Mouse (Mus musculus) cortical plate, adult 2 months (tissue): ENCODE results near the gene Caskin1. TPM values are rescaled to one million over a fixed set of nuclear protein-coding genes. Genes with fewer than 3 reads are reported as not detected.

Experiments
- H3K27ac ChIP-seq: fragments of 200-500 bp; 2 replicates; pipeline ENCODE4 v1.5.1; 2012; ENCODE audit warnings: low read length, control low read depth, inconsistent platforms; ENCODE audit not compliant: insufficient read depth
- H3K4me1 ChIP-seq: fragments of 200-500 bp; 2 replicates; pipeline ENCODE4 v1.6.1; 2011; ENCODE audit warnings: low read length; ENCODE audit not compliant: control insufficient read depth, insufficient read depth
- H3K4me3 ChIP-seq: fragments of 200-500 bp; 2 replicates; pipeline ENCODE4 v1.5.1; 2011; ENCODE audit warnings: mild to moderate bottlenecking, low read length, control low read depth; ENCODE audit not compliant: insufficient read depth
- CTCF ChIP-seq: fragments of 200-500 bp; IDR thresholded peaks from 2 replicates; pipeline ENCODE4 v1.5.1; 2011; ENCODE audit warnings: mild to moderate bottlenecking, control low read depth, low read length; ENCODE audit not compliant: insufficient read depth; ENCODE audit errors: extremely low read depth
- POLR2A ChIP-seq: fragments of 200-500 bp; IDR thresholded peaks from 2 replicates; pipeline ENCODE4 v1.6.1; 2011; ENCODE audit warnings: mild to moderate bottlenecking, low read length, control low read depth; ENCODE audit not compliant: insufficient read depth; ENCODE audit errors: extremely low read depth
- polyA plus RNA-seq: library from polyadenylated mRNA; depleted of rRNA; stranded (reverse); fragments of >200 nt; gene quantifications from 2 replicates; pipeline ENCODE4 v1.2.3, GENCODE M21; 2012

Caskin1 gene
- polyA plus RNA-seq, 1 experiment = 106 TPM

DNA sequence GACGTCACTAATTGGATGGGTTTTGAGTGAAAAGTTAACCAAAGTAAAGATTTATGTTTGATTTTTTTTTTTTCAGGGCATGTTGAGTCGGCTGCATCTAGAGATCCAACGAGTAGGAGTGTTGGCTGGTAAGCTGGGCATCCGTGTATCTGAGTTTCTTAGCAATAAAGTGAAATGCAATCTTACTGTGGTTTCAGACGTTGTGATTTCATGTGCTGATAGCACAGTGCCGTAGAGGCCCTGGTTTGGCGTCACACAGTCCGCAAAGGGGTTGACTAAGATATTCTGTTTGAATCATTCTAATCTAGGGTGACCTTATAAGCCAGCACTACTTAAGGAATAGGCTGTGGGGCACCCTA, 40.1 kb downstream of the Caskin1 start:
- H3K4me3 ChIP-seq = peak overlapping the region; percentile 32
- peaks cover 10% of the 10 kb centered on the region for H3K4me1 ChIP-seq
- H3K27ac ChIP-seq = 0 out of 2 replicates have a peak overlapping the region, but pooled peaks have one; percentile 8
- TF ChIP-seq CTCF (no peak), POLR2A (no peak)

DNA sequence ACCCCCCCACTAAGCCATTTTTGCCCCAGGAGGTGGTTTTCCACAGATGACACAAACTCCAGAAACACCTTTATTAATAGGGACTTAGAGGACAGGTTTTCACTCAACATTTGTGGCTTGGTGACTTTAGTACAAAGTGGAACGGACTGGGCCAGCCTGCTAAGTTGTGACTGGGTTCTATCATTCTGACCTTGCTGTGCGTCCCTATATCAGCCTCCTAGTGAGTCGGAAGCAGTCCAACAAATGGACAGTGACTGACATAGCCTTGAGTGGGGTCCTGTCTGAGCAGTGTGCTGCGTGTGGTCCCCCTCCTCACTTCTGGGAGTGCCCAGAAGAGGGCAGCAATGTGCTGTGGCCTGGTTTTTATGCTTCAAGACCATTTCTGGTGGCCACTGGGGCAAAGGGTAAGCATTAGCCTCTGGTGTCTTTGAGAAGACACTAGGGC, 40.6 kb downstream of the Caskin1 start:
- Histone ChIP-seq H3K4me3 (peak overlapping the region; percentile 32), H3K4me1 (peaks cover 11% of the 10 kb centered on the region), H3K27ac (no peak overlapping the region)
- TF ChIP-seq CTCF (peak; percentile 76), POLR2A (no peak)

DNA sequence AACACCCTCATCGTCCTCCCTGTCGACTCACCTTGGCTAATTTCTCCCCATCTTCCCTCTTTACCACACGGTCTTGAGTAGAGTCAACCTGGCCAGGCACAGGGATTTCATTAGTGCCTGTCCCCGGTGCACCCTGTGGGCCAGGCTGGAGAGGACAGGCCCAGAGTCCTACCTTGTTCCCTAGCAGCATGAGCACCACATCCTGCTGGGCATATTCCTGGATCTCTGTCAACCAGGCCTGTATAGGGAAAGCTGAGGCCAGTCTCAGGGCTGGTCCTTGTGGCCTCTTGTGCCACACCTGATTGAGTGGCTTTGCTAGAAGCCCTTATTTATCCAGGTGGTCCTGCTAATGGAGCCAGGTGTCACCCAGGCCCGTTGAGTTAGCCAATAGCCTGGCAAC, 41.5 kb downstream of the Caskin1 start:
- Histone ChIP-seq H3K4me3 (peak overlapping the region; percentile 32; the same call in 1 of the 2 replicates), H3K27ac (no peak overlapping the region), H3K4me1 (peaks cover 12% of the 10 kb centered on the region)
- TF ChIP-seq CTCF (no peak), POLR2A (no peak)

DNA sequence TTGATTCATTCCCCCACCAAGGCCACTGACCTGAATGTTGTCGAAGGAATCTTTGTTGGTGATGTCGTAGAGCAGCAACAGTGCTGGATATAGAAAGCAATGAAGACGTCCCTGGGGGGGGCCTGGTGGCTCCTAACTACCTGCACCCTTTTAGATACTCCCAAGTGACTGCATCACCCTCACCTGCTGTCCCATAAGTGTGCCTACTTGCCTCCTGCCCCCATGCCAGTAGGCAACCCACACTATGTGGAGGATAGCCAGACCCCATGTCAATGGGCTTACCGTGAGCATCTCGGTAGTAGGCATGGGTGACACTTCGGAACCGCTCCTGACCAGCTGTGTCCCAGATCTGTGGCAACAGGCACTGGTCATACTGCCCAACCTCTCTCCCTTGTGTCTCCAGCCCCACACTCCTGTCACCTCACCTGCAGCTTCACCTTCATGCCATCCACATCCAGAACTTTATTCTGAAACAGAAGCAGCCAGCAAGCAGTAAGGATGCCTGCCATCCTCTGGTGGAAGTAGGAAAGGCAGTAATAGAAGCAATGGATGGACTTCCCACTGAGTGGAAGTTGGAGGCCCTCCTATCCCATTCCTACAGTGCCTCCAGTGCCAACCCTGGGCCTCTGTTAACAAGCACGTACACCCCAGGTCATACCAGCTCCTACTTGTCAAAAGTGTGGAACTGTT, 42.1 kb downstream of the Caskin1 start:
- TF ChIP-seq POLR2A (0 out of 2 replicates have a peak, but pooled peaks have one; percentile 3), CTCF (peak; percentile 36; the same call in 1 of the 2 replicates)
- no peak overlapping the region; the same call in 1 of the 2 replicates for H3K4me3 ChIP-seq

DNA sequence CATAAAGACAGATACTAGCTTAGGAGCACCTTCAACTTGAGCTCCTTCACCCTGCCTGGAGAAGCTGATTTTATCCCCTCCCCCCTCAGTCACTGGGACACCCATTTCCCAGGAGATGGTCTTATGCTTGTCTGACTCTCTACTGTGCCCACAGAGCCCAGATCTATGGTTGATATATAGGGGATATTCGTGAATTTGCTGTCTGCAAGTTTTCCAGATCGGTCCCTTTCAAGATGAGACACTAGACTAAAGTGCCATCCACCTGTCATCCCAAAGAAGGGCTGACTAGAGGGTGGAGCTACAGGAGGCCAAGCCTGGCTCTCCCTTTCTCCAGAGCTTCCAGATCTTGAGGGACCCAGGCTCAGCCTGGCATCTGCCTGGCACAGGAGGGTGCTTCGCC, 42.7 kb downstream of the Caskin1 start:
- Histone ChIP-seq H3K27ac (no peak overlapping the region), H3K4me3 (no peak overlapping the region), H3K4me1 (peaks cover 16% of the 10 kb centered on the region)
- TF ChIP-seq POLR2A = no peak
- TF ChIP-seq CTCF = no peak

More for the DNA sequence above, 42.1 kb downstream of the Caskin1 start:
- H3K4me1 ChIP-seq = peaks cover 14% of the 10 kb centered on the region
- no peak overlapping the region for H3K27ac ChIP-seq

DNA sequence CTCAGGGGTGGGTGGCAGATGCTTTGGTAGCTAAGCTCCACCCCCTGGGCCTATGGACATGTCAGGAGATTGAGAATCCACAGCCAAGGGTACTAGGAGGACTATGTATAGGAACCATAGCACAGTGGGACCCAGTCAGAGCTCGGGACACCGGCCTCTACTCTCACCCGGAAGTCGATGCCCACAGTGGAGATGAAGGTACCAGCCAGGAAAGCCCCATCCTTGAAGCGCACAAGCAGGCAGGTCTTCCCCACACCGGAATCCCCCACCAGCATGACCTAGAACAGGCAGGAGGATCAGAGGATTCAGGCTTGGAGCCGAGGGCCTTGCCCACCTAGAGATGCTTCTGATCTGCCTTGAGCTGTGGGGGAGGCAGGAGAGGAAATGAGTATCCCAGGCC, 43.6 kb downstream of the Caskin1 start:
- Histone ChIP-seq H3K4me1 (peaks cover 19% of the 10 kb centered on the region), H3K4me3 (peak overlapping the region; percentile 56), H3K27ac (peak overlapping the region; percentile 32; the same call in 1 of the 2 replicates)
- no peak for TF ChIP-seq POLR2A

DNA sequence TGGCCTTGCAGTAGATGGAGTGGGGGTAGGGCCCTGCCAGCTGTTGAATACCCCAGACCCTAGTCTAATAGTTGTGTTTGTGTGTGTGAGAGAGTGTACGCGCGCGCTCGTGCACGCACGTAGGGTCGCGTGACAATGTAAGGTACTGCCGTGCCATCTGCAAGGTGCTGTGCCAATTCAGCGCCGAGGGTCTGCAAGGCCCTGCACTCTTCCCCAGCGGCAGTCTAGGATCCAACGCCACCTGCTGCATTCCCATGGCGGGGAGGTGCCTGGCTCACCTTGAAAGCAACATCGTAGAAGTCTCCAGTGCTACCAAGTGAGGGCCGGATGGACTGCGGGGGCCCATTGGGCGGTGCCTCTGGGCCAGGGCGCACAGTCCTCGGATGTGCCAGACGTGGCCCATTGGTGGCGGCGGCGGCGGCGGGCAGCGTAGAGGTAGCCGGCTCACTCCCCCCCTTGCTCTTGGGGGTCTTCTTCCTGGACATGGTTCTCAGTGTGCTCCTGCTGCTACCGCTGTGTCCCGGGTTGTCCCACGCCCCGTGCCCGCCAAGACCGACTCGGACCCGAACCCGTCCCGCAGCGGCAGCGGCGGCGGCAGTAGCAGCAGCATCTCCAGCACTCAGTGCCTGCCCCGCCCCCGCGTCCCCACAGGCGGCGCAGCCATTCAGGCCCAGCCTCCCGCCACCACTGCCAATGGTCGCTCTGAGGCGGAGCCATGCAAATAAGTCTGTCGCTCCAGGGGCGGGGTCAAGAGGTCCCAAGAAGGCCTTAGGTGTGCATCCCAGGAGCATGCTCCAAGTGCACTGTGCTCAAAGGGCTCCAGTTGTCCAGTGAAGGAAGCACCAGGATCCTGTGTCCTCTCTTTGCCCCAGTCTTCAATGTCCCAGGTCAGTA, 44.9 kb downstream of the Caskin1 start:
- Histone ChIP-seq H3K4me1 (peaks cover 26% of the 10 kb centered on the region), H3K4me3 (peak overlapping the region; percentile 56), H3K27ac (peak overlapping the region; percentile 40; the same call in 1 of the 2 replicates)
- TF ChIP-seq CTCF (no peak), POLR2A (peak; percentile 44; the same call in 1 of the 2 replicates)

DNA sequence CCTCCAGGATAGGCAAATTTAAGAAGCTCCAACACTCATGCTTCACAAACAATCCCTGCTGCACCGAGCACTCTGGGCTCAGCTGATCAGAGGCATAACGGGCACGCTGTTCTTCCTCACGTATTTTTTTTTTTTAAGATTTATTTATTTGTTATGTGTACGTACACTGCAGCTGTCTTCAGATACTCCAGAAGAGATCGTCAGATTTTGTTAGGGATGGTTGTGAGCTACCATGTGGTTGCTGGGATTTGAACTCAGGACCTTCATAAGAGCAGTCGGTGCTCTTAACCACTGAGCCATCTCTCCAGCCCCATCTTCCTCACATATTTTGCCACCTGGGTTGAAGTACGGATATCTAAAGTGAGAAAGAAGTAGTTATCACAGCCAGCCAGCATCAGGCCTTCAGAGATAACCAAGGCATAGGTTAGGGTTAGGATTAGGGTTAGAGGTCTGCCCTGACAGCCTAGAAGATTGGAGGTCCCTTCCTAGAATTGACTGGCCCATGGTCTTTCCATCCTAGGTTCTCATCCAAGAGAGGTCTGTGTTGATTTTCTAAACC, 45.8 kb downstream of the Caskin1 start, which contains the start of gene Rab26:
Gene Rab26 (minus strand): TSS at position 51 of the 559 bp plus-strand sequence.
- Histone ChIP-seq H3K4me3 (peak within 1 kb of the TSS; percentile 56), H3K27ac (peak within 1 kb of the TSS; percentile 40), H3K4me1 (peaks cover 24% of the 10 kb centered on the region)
- TF ChIP-seq CTCF (no peak), POLR2A (no peak)

DNA sequence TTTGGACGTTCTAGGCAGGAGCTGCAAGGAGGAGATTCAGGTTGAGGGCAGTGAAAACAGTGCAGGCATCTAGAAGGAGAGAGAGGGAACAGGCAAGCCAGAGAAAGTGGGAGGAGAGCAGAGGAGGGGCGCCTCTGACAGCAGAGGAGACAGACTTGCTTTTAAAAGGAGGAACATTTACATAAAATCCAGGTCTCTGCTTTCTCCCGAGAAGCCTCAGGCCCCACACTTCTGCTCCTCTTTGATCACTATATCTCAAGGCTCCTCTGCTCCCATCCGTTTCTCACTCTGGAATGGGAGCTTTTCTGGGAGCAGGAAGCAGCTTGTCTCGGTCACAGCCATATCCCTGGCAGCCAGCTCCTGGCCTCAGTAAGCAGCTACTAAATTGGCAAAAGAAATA, 46.9 kb downstream of the Caskin1 start:
- TF ChIP-seq CTCF (no peak), POLR2A (peak; percentile 40; the same call in 1 of the 2 replicates)
- Histone ChIP-seq H3K4me1 (peaks cover 19% of the 10 kb centered on the region), H3K27ac (peak overlapping the region; percentile 45), H3K4me3 (no peak overlapping the region)
